Mouse (Mus musculus) erythroblast, embryonic 14.5 days (primary cell): ENCODE measurements around the gene Gas1. TPM values are rescaled to one million over a fixed set of nuclear protein-coding genes. Genes with fewer than 3 reads are reported as not detected.

ENCODE experiments used
- H3K27me3 ChIP-seq: 2 replicates; pipeline ENCODE4 v1.6.1; 2012; ENCODE audit warnings: inconsistent platforms; ENCODE audit not compliant: control insufficient read depth
- H3K36me3 ChIP-seq: 2 replicates; pipeline ENCODE4 v1.6.1; 2012; ENCODE audit warnings: mild to moderate bottlenecking, inconsistent platforms; ENCODE audit not compliant: control insufficient read depth
- H3K4me1 ChIP-seq: 2 replicates; pipeline ENCODE4 v1.6.1; 2012; ENCODE audit warnings: inconsistent platforms; ENCODE audit not compliant: control insufficient read depth
- H3K4me3 ChIP-seq: replicated peaks from 2 replicates; pipeline ENCODE3; 2012; ENCODE audit warnings: moderate library complexity, mild to moderate bottlenecking, inconsistent platforms
- H3K9me3 ChIP-seq: 2 replicates; pipeline ENCODE4 v1.6.1; 2012; ENCODE audit warnings: low read length, inconsistent platforms, mixed read lengths; ENCODE audit not compliant: control insufficient read depth
- GATA1 ChIP-seq: IDR thresholded peaks from 2 replicates; pipeline ENCODE4 v1.6.1; 2012; ENCODE audit warnings: low read length, inconsistent platforms, mixed read lengths
- TAL1 ChIP-seq: IDR thresholded peaks from 3 replicates; pipeline ENCODE4 v1.6.1; 2012; ENCODE audit warnings: low read length, inconsistent platforms, mixed read lengths
- polyA plus RNA-seq: library from polyadenylated mRNA; stranded (reverse); fragments of >175 nt; gene quantifications from 2 replicates; pipeline ENCODE4 v1.2.3, GENCODE M21; 2012

Gas1 gene
- polyA plus RNA-seq, 1 experiment: not detected

GRCm38 (mm10) chr13:60193273-60193672, 16.1 kb upstream of the Gas1 start:
- Histone ChIP-seq H3K4me3 (no peak overlapping the region), H3K9me3 (peaks cover 11% of the 10 kb centered on the region), H3K27me3 (peaks cover 4% of the 10 kb centered on the region), H3K36me3 (no peaks in the 10 kb centered on the region), H3K4me1 (no peaks in the 10 kb centered on the region)
- TF ChIP-seq TAL1: no peak
- no peak for TF ChIP-seq GATA1

- Histone ChIP-seq H3K4me1 (no peaks in the 10 kb centered on the region), H3K36me3 (no peaks in the 10 kb centered on the region)
Observed at GRCm38 (mm10) chr13:60189923-60190322, 12.8 kb upstream of the Gas1 start.

GRCm38 (mm10) chr13:60188952-60189351, 11.8 kb upstream of the Gas1 start:
- H3K27me3 ChIP-seq: peaks cover 5% of the 10 kb centered on the region; the same call in 1 of the 2 replicates
- H3K9me3 ChIP-seq: no peaks in the 10 kb centered on the region; the same call in 1 of the 2 replicates
- TF ChIP-seq GATA1 (no peak), TAL1 (no peak)
- H3K4me3 ChIP-seq: no peak overlapping the region
- H3K36me3 ChIP-seq: no peaks in the 10 kb centered on the region
- no peaks in the 10 kb centered on the region for H3K4me1 ChIP-seq

More at GRCm38 (mm10) chr13:60189923-60190322, 12.8 kb upstream of the Gas1 start:
- no peak overlapping the region for H3K4me3 ChIP-seq
- H3K9me3 ChIP-seq: no peaks in the 10 kb centered on the region; the same call in 1 of the 2 replicates
- H3K27me3 ChIP-seq: peaks cover 5% of the 10 kb centered on the region; the same call in 1 of the 2 replicates
- TF ChIP-seq GATA1 (no peak), TAL1 (no peak)

GRCm38 (mm10) chr13:60187276-60187675, 10.1 kb upstream of the Gas1 start:
- H3K9me3 ChIP-seq: no peaks in the 10 kb centered on the region; the same call in 1 of the 2 replicates
- no peak overlapping the region for H3K4me3 ChIP-seq
- no peaks in the 10 kb centered on the region for H3K36me3 ChIP-seq
- TF ChIP-seq TAL1 (no peak), GATA1 (no peak)
- peaks cover 5% of the 10 kb centered on the region; the same call in 1 of the 2 replicates for H3K27me3 ChIP-seq
- H3K4me1 ChIP-seq: no peaks in the 10 kb centered on the region

- Histone ChIP-seq H3K4me1 (no peaks in the 10 kb centered on the region), H3K4me3 (no peak overlapping the region), H3K36me3 (no peaks in the 10 kb centered on the region), H3K27me3 (peaks cover 21% of the 10 kb centered on the region), H3K9me3 (no peaks in the 10 kb centered on the region; the same call in 1 of the 2 replicates)
- no peak for TF ChIP-seq GATA1
- TF ChIP-seq TAL1: no peak
Observed at GRCm38 (mm10) chr13:60182346-60182745, 5.2 kb upstream of the Gas1 start.

GRCm38 (mm10) chr13:60179641-60180040, 2.5 kb upstream of the Gas1 start:
- Histone ChIP-seq H3K27me3 (peaks cover 43% of the 10 kb centered on the region), H3K9me3 (peaks cover 6% of the 10 kb centered on the region; the same call in 1 of the 2 replicates), H3K36me3 (no peaks in the 10 kb centered on the region), H3K4me1 (no peaks in the 10 kb centered on the region; the same call in 1 of the 2 replicates), H3K4me3 (no peak overlapping the region)
- TF ChIP-seq TAL1 (no peak), GATA1 (no peak)

GRCm38 (mm10) chr13:60178416-60178815, 1.3 kb upstream of the Gas1 start:
- H3K27me3 ChIP-seq: peaks cover 55% of the 10 kb centered on the region
- peak overlapping the region; percentile 14 for H3K4me3 ChIP-seq
- H3K36me3 ChIP-seq: no peaks in the 10 kb centered on the region
- peaks cover 6% of the 10 kb centered on the region; the same call in 1 of the 2 replicates for H3K9me3 ChIP-seq
- no peak for TF ChIP-seq TAL1
- TF ChIP-seq GATA1: no peak
- no peaks in the 10 kb centered on the region; the same call in 1 of the 2 replicates for H3K4me1 ChIP-seq

- H3K27me3 ChIP-seq: peaks cover 60% of the 10 kb centered on the region
Observed at GRCm38 (mm10) chr13:60177797-60178110, 589 bp upstream of the Gas1 start.

GRCm38 (mm10) chr13:60176776-60177105, 424 bp downstream of the Gas1 start:
- no peaks in the 10 kb centered on the region; the same call in 1 of the 2 replicates for H3K4me1 ChIP-seq
- H3K36me3 ChIP-seq: no peaks in the 10 kb centered on the region
- no peak for TF ChIP-seq GATA1
- no peak for TF ChIP-seq TAL1
- H3K27me3 ChIP-seq: peaks cover 70% of the 10 kb centered on the region
- H3K9me3 ChIP-seq: peaks cover 6% of the 10 kb centered on the region; the same call in 1 of the 2 replicates
- H3K4me3 ChIP-seq: peak overlapping the region; percentile 38

More at GRCm38 (mm10) chr13:60177797-60178110, 589 bp upstream of the Gas1 start:
- peaks cover 6% of the 10 kb centered on the region; the same call in 1 of the 2 replicates for H3K9me3 ChIP-seq
- H3K4me3 ChIP-seq: no peak overlapping the region
- H3K4me1 ChIP-seq: no peaks in the 10 kb centered on the region; the same call in 1 of the 2 replicates
- H3K36me3 ChIP-seq: no peaks in the 10 kb centered on the region
- no peak for TF ChIP-seq GATA1
- no peak for TF ChIP-seq TAL1
